Mouse (Mus musculus): Measurements from ENCODE around the gene Gm12166. TPM values are rescaled to one million over a fixed set of nuclear protein-coding genes. Genes with fewer than 3 reads are reported as not detected.

Gene Gm12166
- total RNA-seq (2021): 1 to 10 TPM; 1.3 to 1.7 TPM
- long read RNA-seq, experiment 1, partial matches to known transcripts: 0 of 1 reads
- long read RNA-seq, experiment 1, other reads (novel, unspliced or antisense): 0 of 1 reads
- long read RNA-seq, experiment 2: 0 reads

- DNase-seq (ENCODE audit: low spot score in 2 of 2): peak; percentile 60 to 66
Measured at GRCm38 (mm10) chr11:46052105-46052659, at the start of gene Gm12166. Gene Gm12166, minus strand, starts transcription at chr11:46052321.

DNA sequence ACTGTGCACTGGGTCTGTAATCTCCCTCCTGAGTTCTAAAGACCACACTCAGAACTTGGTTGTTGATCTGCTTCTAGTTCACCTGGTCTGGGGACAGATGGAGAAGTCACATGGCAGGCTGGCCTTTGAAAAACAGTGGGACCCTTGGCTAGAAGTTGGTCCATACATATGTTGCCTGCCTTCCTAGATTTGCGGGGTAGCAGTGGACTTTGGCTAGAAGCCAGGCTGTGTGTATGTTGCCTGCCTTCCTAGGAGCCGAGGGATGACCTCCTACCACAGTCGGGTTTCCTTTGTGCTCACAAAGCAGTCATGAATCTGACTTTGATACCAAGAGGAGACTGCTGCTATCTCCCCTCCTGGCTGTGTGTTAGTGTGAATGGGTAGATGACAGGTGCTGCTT, 44.9 kb upstream of the Gm12166 start:
- DNase-seq (ENCODE audit: low spot score in 2 of 2): no peak

DNA sequence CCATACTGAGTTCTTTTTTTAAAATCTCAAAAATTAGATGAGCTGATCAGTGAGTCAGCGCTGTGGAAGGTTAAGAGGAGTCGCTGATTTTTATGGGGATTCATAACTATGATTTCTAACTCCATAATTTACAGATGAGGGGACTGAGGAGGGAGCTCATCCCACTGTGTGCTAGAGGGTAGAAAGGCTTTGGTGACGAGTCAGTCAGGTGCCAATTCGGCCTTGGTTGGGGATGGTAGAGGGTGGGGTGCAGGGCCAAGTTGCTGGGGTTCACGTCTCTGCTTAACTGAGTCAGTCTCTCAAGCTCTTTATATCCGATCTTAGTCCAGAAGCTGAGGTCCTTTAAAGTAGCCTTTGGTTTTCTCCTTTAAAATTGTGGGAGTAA, 44.1 kb upstream of the Gm12166 start:
- no peak for DNase-seq (ENCODE audit: low spot score in 2 of 2)

DNA sequence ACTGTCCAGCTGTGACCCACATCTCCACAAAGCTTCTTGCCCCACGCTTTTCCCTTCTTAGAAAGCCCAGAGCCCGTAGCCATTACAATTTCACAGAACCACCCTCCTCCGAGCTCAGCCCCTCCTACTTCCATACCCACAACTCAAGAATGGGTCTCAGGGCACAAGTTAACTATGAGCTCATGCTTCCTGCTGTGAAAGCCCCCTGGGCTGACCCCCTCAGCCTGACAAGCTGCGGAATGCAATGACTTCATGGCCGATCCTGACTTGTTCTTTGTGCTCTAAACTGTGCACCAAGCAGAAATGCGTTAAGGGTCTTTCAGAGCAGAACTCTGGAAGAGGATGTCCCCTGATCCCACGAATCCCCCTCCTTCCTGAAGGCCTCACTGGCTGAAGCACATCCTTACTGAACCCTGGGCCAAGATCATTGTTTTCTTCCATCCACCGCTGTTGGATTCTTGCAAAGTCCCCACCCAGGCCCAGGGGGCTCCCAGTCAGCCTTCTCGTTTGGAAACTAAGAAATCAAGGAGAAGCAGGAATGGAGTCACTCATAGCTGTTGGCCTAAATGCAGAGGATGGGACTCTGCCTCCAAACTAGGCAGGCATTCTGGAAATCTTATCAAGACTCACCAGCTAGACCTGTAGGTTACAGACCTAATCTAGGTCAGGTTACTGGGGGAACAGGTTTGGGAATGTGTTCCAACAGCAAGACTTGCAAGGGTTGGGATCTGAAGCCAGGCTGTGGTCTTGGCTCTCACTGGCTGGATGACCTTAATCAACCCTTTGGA, 43.5 kb upstream of the Gm12166 start:
- DNase-seq (ENCODE audit: low spot score in 2 of 2): no peak

GRCm38 (mm10) chr11:46092121-46092520, 40.0 kb upstream of the Gm12166 start:
- DNase-seq (ENCODE audit: low spot score in 2 of 2): peak; percentile 21 to 39

- DNase-seq (ENCODE audit: low spot score in 2 of 2): no peak
Measured at GRCm38 (mm10) chr11:46090951-46091667, 39.0 kb upstream of the Gm12166 start.

DNA sequence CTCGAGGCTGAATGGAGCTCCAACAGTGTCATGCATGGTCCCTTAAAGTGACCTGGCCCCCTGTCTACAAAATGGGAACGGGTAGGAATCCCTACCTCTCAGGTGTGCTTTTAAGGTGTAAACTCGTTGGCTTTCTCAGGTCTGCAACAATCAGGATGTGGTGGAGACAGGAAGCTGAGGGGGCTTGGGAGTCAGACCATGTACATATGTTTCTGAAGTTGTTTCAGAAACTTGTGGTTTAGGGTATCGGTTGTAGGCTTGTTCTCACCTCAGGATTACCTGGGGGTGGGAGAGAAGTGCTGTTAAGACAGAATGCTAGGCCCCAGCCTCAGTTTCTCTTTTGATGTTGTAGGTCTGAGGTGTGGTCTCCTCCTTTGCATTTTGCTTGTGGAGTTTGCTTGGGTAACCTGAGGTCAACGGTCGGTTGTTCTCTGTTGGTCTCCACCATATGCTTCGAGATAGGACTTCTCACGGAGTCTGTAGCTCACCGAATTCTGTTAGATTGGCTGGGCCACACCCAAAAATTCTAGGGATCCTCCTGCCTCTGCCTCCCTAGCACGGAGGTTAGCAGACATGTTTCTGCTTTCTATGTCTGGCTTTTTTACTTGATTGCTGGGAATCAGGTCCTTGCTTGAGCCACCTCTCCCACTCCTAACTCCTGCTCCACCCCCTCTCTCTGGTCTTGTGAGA, 38.1 kb upstream of the Gm12166 start:
- DNase-seq (ENCODE audit: low spot score in 2 of 2): no peak

GRCm38 (mm10) chr11:46089081-46089713, 37.1 kb upstream of the Gm12166 start:
- DNase-seq (ENCODE audit: low spot score in 2 of 2): no peak

- no peak for DNase-seq (ENCODE audit: low spot score in 2 of 2)
Measured at GRCm38 (mm10) chr11:46086446-46086845, 34.3 kb upstream of the Gm12166 start.

DNA sequence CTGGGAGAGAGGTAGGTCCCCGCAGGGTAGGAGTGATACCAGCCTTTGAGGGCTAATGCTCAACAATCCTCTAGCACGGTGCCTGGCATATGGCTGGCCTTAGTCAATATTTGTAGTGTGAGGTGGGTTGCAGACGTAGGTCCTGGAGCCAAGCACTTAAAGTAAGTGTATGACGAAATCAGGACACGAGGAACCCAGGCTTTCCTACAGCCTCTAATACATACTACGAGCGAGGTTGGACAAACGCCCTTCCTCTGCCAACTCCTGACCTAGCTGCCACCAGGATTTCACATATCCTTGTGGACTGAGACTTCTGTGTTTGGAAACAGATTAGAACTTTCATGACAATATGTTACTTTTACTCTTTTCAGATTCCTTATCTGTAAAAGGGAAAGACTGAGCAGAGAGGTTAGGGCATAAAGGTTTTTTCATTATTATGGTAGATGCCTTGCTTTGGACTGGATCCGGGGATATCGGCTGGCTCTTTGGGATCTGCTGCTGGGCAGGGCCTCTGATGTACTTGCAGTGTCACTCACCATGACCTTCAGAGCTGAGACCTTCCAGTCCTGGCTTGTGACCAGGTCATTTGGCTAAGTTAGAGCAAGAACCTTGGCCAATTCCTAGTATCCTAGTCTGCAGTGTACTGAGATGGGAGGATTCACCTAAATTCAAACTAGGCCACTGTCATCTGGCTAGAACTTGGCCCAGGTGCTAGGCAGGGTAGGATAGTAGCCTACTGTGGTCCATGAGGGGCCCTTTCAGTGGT, 33.5 kb upstream of the Gm12166 start:
- no peak for DNase-seq (ENCODE audit: low spot score in 2 of 2)

- no peak for DNase-seq (ENCODE audit: low spot score in 2 of 2)
Measured at GRCm38 (mm10) chr11:46084568-46084967, 32.4 kb upstream of the Gm12166 start.

- no peak for DNase-seq (ENCODE audit: low spot score in 2 of 2)
Measured at GRCm38 (mm10) chr11:46083835-46084444, 31.8 kb upstream of the Gm12166 start.

GRCm38 (mm10) chr11:46083405-46083804, 31.3 kb upstream of the Gm12166 start:
- no peak for DNase-seq (ENCODE audit: low spot score in 2 of 2)

DNA sequence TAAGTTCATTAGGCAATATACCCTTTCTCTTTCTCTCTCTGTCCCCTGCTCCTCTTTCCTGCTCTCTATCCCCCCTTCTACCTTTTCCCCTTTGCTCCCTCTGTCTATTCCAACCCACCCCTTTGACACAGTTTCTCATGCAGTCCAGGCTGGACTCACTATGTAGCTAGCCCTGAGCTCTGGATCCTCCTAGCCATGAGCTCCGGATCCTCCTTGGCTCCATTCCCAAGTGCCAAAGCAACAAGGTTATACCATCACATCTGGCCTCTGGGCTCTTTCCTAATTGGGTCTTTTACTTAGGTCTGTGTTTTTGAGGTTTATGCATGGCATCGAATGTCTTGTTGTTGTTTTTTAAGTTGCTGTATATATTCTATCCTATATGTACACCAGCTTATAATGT, 29.0 kb upstream of the Gm12166 start:
- DNase-seq (ENCODE audit: low spot score in 2 of 2): no peak

DNA sequence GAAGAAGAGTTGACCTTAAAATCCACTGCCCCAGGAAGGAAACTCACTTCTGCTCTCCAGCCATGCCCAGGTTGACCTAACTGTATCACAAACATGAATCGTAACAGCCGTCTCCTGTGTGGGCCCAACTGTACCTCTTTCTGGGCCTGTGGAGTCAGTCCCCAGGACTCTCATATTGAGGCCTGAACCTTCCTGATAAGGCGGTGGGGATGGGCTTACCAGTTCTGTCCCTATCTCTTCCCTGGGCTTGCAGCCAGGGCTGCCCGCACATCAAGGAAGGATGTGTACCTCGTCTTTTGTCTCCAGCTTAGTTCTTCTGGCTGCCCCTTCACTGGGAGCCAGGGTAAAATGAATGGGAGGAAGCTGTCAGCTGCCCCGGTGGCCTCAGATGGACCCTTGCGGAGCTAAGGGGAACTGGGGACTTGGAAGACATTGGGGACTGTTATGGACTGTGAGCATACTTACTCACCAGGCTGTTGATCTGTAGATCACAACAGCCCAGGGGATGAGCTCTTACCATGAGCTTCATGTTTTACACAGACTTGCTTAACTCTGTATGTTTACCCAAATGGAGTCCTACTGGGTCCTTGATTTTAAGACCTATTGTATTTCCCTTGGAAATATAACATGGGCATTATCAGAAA, 25.7 kb upstream of the Gm12166 start:
- DNase-seq (ENCODE audit: low spot score in 2 of 2): no peak

- no peak for DNase-seq (ENCODE audit: low spot score in 2 of 2)
Measured at GRCm38 (mm10) chr11:46077304-46077703, 25.2 kb upstream of the Gm12166 start.

DNA sequence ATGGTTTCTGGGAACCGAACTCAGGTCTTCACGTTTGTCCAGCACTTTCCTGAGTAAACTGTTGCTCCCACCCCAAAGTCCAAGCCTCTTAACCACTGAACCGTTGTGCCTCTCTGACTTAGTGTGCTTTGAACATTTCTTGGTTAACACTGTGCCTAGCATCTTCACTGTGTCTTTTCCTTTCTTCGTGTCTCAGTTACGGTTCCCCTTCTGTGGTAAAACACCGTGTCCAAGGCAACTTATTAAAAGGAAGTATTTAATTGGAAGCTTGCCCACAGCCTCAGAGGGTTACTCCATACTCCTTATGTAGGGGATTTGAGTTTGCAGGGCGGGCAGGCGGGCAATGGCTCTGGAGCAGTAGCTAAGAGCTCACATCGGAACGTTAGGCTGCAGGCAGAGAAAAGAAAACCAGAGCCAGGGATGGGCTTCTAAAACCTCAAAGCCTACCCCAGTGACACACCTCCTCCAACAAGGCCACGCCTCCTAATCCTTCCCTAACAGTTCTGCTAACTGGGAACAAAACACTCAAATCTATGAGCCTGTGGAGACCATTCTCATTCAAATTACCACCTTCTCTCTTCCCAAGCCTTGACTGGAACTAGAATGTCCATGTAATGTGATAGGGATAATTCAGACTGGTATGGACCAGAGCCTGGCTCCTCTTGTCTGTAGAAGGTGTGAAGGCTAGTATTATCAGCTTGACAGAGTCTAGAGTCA, 24.5 kb upstream of the Gm12166 start:
- no peak for DNase-seq (ENCODE audit: low spot score in 2 of 2)

DNA sequence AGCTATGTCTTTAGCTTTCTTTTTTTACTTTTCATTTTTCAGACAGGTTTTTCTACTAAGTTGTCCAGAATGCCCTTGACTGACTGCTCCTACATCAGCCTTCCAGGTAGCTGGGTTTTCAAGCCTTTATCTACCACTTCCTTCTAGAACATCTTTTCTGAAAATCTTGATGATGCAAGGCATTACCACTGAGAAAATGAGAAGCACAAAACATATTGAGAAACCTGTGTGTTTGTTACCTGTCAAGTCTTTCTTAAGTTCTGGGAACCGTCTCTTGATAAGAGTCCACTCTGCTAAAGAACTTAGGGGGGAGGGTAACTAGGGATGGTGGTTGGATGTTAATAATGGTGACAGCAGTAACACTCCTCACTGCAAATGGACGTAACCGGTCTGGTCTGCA, 23.4 kb upstream of the Gm12166 start:
- no peak for DNase-seq (ENCODE audit: low spot score in 2 of 2)

Data from left cerebral cortex, adult 18-20 months (tissue).